Mouse (Mus musculus) ES-Bruce4 (cell line): Measurements from ENCODE around the gene Gpatch2l. TPM values are rescaled to one million over a fixed set of nuclear protein-coding genes. Genes with fewer than 3 reads are reported as not detected.
A peak's percentile ranks its signal among the peaks of the same experiment; 100 is the strongest.

Experiments
- H3K27ac ChIP-seq: 2 replicates; pipeline ENCODE4 v1.5.1; 2012; ENCODE audit warnings: low read length, inconsistent platforms; ENCODE audit not compliant: insufficient read depth
- H3K27me3 ChIP-seq: 2 replicates; pipeline ENCODE4 v1.6.1; 2012; ENCODE audit warnings: mild to moderate bottlenecking, low read length, inconsistent platforms; ENCODE audit not compliant: control insufficient read depth, poor library complexity, insufficient read depth, severe bottlenecking
- H3K36me3 ChIP-seq: 2 replicates; pipeline ENCODE4 v1.6.1; 2012; ENCODE audit warnings: inconsistent platforms, mild to moderate bottlenecking, low read length, moderate library complexity; ENCODE audit not compliant: control insufficient read depth, poor library complexity, insufficient read depth, severe bottlenecking
- H3K4me1 ChIP-seq: one replicate; pipeline ENCODE4 v1.8.1; 2011; ENCODE audit warnings: low read length; ENCODE audit not compliant: control insufficient read depth, insufficient read depth
- H3K4me3 ChIP-seq: 2 replicates; pipeline ENCODE4 v1.5.1; 2011; ENCODE audit warnings: low read depth, mild to moderate bottlenecking, low read length
- H3K9ac ChIP-seq: 2 replicates; pipeline ENCODE4 v1.6.1; 2012; ENCODE audit warnings: low read depth, mild to moderate bottlenecking, inconsistent platforms; ENCODE audit not compliant: poor library complexity, severe bottlenecking
- H3K9me3 ChIP-seq: replicated peaks from 2 replicates; pipeline ENCODE4 v1.6.1; 2012; ENCODE audit warnings: mild to moderate bottlenecking, low read length, inconsistent platforms; ENCODE audit not compliant: control insufficient read depth, poor library complexity, insufficient read depth, severe bottlenecking
- CTCF ChIP-seq: IDR thresholded peaks from one replicate; pipeline ENCODE4 v1.8.1; 2011; ENCODE audit warnings: low read depth, low read length
- EP300 ChIP-seq: IDR thresholded peaks from 2 replicates; pipeline ENCODE4 v1.6.1; 2011; ENCODE audit warnings: low read depth, low read length; ENCODE audit not compliant: insufficient read depth
- POLR2A ChIP-seq: IDR thresholded peaks from one replicate; pipeline ENCODE4 v1.8.1; 2011; ENCODE audit warnings: low read length; ENCODE audit not compliant: insufficient read depth
- polyA plus RNA-seq: library from polyadenylated mRNA; stranded (reverse); fragments of >200 nt; gene quantifications from 2 replicates; pipeline ENCODE4 v1.2.4, GENCODE M21; 2011; ENCODE audit warnings: low read depth; ENCODE audit not compliant: missing spikeins, insufficient read depth, insufficient read length

Gpatch2l gene
- polyA plus RNA-seq, 1 experiment: 17.8 TPM

- Histone ChIP-seq H3K4me1 (no peaks in the 10 kb centered on the region), H3K27ac (no peak overlapping the region), H3K9me3 (no peaks in the 10 kb centered on the region), H3K27me3 (no peaks in the 10 kb centered on the region; the same call in 1 of the 2 replicates), H3K36me3 (no peaks in the 10 kb centered on the region), H3K9ac (no peak overlapping the region), H3K4me3 (no peak overlapping the region)
- TF ChIP-seq CTCF: no peak
- no peak for TF ChIP-seq EP300
- TF ChIP-seq POLR2A: no peak
Observed at GRCm38 (mm10) chr12:86234295-86234694, 7.4 kb upstream of the Gpatch2l start.

GRCm38 (mm10) chr12:86238736-86239135 lies 2.9 kb upstream of the Gpatch2l start:
- no peak overlapping the region for H3K4me3 ChIP-seq
- no peaks in the 10 kb centered on the region for H3K36me3 ChIP-seq
- no peak for TF ChIP-seq POLR2A
- TF ChIP-seq EP300: no peak
- no peak for TF ChIP-seq CTCF

GRCm38 (mm10) chr12:86242563-86242962 lies 905 bp downstream of the Gpatch2l start:
- H3K9me3 ChIP-seq: no peaks in the 10 kb centered on the region
- TF ChIP-seq EP300: no peak
- no peak for TF ChIP-seq POLR2A
- no peak for TF ChIP-seq CTCF
- H3K36me3 ChIP-seq: peaks cover 4% of the 10 kb centered on the region
- H3K27ac ChIP-seq: no peak overlapping the region
- peak overlapping the region; percentile 85 for H3K4me3 ChIP-seq
- H3K9ac ChIP-seq: peak overlapping the region; percentile 80
- no peaks in the 10 kb centered on the region for H3K27me3 ChIP-seq
- no peaks in the 10 kb centered on the region for H3K4me1 ChIP-seq

More at GRCm38 (mm10) chr12:86238736-86239135, 2.9 kb upstream of the Gpatch2l start:
- no peaks in the 10 kb centered on the region; the same call in 1 of the 2 replicates for H3K27me3 ChIP-seq
- no peak overlapping the region for H3K9ac ChIP-seq
- H3K4me1 ChIP-seq: no peaks in the 10 kb centered on the region
- H3K27ac ChIP-seq: no peak overlapping the region
- no peaks in the 10 kb centered on the region for H3K9me3 ChIP-seq

GRCm38 (mm10) chr12:86243936-86244335 lies 2.3 kb downstream of the Gpatch2l start:
- TF ChIP-seq EP300 (no peak), POLR2A (no peak), CTCF (no peak)
- H3K4me1 ChIP-seq: no peaks in the 10 kb centered on the region
- H3K27ac ChIP-seq: no peak overlapping the region
- H3K36me3 ChIP-seq: peaks cover 4% of the 10 kb centered on the region
- H3K9me3 ChIP-seq: no peaks in the 10 kb centered on the region
- no peak overlapping the region for H3K4me3 ChIP-seq
- no peaks in the 10 kb centered on the region for H3K27me3 ChIP-seq
- H3K9ac ChIP-seq: no peak overlapping the region

GRCm38 (mm10) chr12:86250183-86250582 lies 8.5 kb downstream of the Gpatch2l start:
- no peaks in the 10 kb centered on the region for H3K9me3 ChIP-seq
- no peak overlapping the region for H3K27ac ChIP-seq
- H3K4me1 ChIP-seq: no peaks in the 10 kb centered on the region
- no peak overlapping the region for H3K9ac ChIP-seq
- no peak overlapping the region for H3K4me3 ChIP-seq
- H3K27me3 ChIP-seq: no peaks in the 10 kb centered on the region
- peaks cover 1% of the 10 kb centered on the region for H3K36me3 ChIP-seq
- TF ChIP-seq EP300: no peak
- TF ChIP-seq CTCF: no peak
- TF ChIP-seq POLR2A: no peak

GRCm38 (mm10) chr12:86254910-86255309 lies 13.3 kb downstream of the Gpatch2l start:
- Histone ChIP-seq H3K9me3 (no peaks in the 10 kb centered on the region), H3K4me1 (no peaks in the 10 kb centered on the region), H3K27ac (no peak overlapping the region), H3K36me3 (no peaks in the 10 kb centered on the region), H3K9ac (no peak overlapping the region), H3K27me3 (no peaks in the 10 kb centered on the region), H3K4me3 (no peak overlapping the region)
- TF ChIP-seq CTCF (no peak), POLR2A (no peak), EP300 (no peak)
